Mouse (Mus musculus) thymus, adult 2 months (tissue): Measurements from ENCODE around the gene Gpr153. TPM values are rescaled to one million over a fixed set of nuclear protein-coding genes. Genes with fewer than 3 reads are reported as not detected.

Experiments
- DNase-seq: peaks from one replicate; pipeline ENCODE4 v3.0.0; 2021
- H3K27ac ChIP-seq: fragments of 200-500 bp; 2 replicates; pipeline ENCODE4 v1.5.1; 2012; ENCODE audit warnings: low read length, control low read depth; ENCODE audit not compliant: control insufficient read depth, insufficient read depth
- H3K27me3 ChIP-seq: fragments of 200-500 bp; 2 replicates; pipeline ENCODE4 v1.6.1; 2012; ENCODE audit warnings: mild to moderate bottlenecking, low read length, moderate library complexity, mixed read lengths; ENCODE audit not compliant: control insufficient read depth, insufficient read depth
- H3K36me3 ChIP-seq: fragments of 200-500 bp; 2 replicates; pipeline ENCODE4 v1.6.1; 2012; ENCODE audit warnings: mild to moderate bottlenecking, low read length, moderate library complexity; ENCODE audit not compliant: control insufficient read depth, insufficient read depth
- H3K4me1 ChIP-seq: fragments of 200-500 bp; replicated peaks from 2 replicates; pipeline ENCODE4 v1.6.1; 2012; ENCODE audit warnings: low read length; ENCODE audit not compliant: control insufficient read depth, insufficient read depth
- H3K4me3 ChIP-seq: fragments of 200-500 bp; 2 replicates; pipeline ENCODE4 v1.5.1; 2012; ENCODE audit warnings: mild to moderate bottlenecking, low read length, control low read depth, moderate library complexity; ENCODE audit not compliant: control insufficient read depth, insufficient read depth
- CTCF ChIP-seq: fragments of 200-500 bp; IDR thresholded peaks from 2 replicates; pipeline ENCODE4 v1.5.1; 2012; ENCODE audit warnings: mild to moderate bottlenecking, control low read depth, low read length, moderate library complexity, borderline replicate concordance; ENCODE audit not compliant: control insufficient read depth, poor library complexity, insufficient read depth; ENCODE audit errors: extremely low read depth
- POLR2A ChIP-seq: fragments of 200-500 bp; IDR thresholded peaks from 2 replicates; pipeline ENCODE4 v1.6.1; 2012; ENCODE audit warnings: mild to moderate bottlenecking, low read length, control low read depth, moderate library complexity; ENCODE audit not compliant: control insufficient read depth, poor library complexity, insufficient read depth; ENCODE audit errors: extremely low read depth
- WGBS: fragments of 180-500 bp; shearing (Covaris S2); methylation state at CpG from one replicate; pipeline ENCODE4 v1.1.7; 2018; 5-methylcytosine and 5-hydroxymethylcytosine counted together
- polyA plus RNA-seq: library from polyadenylated mRNA; depleted of rRNA; stranded (reverse); fragments of >200 nt; gene quantifications from 2 replicates; pipeline ENCODE4 v1.2.3, GENCODE M21; 2012; rRNA removed

The Gpr153 gene
- polyA plus RNA-seq, 1 experiment: 5.3 TPM

DNA sequence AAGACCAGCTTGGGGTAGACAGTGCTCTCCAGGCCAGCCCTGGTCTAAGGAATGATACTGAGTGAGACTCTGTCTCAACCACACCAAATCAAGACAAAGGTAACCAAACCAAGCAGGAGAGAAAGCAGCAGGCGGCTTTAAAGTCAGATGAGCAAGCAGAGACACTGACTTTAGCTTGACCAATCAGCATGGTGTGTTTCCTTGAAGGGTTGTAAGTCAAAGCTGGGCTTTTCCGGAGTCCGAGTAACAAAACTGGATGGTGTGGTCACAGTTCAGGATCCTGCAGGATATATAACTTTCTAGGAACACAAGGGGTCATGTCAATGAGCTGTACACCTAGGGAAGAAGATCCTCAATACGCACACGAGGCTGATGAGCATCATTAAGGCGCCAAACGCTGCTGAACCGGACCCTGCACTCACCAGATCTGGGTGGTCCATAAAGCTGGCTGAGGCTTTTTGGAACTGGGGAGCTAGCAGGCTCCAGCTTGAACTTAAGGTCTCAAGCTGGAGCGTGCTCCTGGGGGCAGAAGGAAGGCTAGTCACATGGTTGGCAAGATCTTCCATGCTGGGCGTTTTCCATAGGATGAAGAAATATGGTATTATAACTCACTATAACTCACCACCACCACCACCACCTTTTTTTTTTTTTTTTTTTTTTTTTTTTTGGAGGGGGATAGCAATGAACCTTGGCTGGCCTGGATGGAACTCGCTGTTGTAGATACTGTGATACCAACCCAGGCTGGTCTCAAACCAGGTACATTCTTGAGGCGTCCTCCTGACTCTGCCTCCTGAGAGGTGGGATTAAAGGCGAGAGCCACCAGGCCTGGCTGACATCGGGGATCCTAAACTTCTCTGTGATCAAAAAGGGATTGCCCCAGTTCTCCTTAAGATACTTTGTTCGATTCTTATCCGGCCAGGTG lies 50.9 kb downstream of the Gpr153 start:
- 55% methylated on average over 16 of the region's 16 CpGs for WGBS
- Histone ChIP-seq H3K27ac (no peak overlapping the region), H3K4me1 (peaks cover 19% of the 10 kb centered on the region)

DNA sequence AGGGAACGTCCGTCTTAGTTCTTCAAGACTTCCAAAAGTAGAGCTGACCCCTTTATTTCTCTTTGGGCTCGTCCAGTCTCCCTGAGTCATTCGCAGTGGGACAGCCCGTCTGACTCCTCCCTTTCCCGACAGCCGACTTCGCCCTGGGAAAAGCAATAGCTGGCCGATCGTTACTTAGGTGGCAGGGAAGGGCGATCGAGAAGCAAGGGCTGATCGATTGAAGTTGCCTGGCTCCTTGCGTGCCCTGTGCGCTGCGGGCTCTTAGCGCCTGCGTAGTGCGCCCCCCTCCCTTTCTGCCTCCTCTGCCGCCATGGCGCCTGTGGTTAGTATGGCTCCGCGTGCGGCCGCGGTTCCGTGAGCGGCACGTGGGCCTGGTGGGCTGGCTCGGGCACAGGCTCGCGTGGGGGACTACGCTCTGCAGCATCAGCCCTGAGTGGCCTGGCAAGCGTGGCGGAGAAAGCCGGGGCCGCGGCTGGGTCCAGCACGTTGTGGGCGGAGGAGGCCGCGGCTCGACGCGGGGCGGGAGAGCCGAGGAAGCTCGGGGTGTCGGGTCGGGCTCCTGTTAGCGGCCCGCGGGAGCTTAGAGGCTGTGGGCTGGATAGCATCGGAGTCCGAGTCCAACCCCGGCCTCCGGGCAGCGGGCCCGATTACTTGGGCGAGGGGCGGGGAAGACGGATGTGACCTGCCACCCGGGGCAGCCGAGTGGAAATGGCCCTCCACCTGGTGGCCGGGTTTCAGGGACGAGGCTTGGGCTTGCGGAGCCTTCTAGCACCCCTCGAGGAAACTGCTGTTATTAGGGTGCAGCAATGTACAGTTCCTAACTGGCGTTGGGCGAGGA lies 51.8 kb downstream of the Gpr153 start, which contains the start of gene Rpl22:
Gene Rpl22, plus strand, starts transcription at position 169 of the 838 bp plus-strand sequence.
- H3K4me1 ChIP-seq: peaks cover 19% of the 10 kb centered on the region
- TF ChIP-seq CTCF (0 out of 2 replicates have a peak, but pooled peaks have one; percentile 20), POLR2A (peak; percentile 64)
- H3K27me3 ChIP-seq: no peaks in the 10 kb centered on the region
- H3K27ac ChIP-seq: no peak within 1 kb of the TSS
- H3K4me3 ChIP-seq: peak within 1 kb of the TSS; percentile 70
- peaks cover 7% of the 10 kb centered on the region for H3K36me3 ChIP-seq
- peak; percentile 90 for DNase-seq
- WGBS: under 1% methylated on average over 70 of the region's 70 CpGs

More for the DNA sequence above, 50.9 kb downstream of the Gpr153 start:
- no peak for TF ChIP-seq POLR2A
- TF ChIP-seq CTCF: no peak
- H3K4me3 ChIP-seq: peak overlapping the region; percentile 70
- H3K27me3 ChIP-seq: no peaks in the 10 kb centered on the region
- no peaks in the 10 kb centered on the region; the same call in 1 of the 2 replicates for H3K36me3 ChIP-seq
- no peak for DNase-seq

DNA sequence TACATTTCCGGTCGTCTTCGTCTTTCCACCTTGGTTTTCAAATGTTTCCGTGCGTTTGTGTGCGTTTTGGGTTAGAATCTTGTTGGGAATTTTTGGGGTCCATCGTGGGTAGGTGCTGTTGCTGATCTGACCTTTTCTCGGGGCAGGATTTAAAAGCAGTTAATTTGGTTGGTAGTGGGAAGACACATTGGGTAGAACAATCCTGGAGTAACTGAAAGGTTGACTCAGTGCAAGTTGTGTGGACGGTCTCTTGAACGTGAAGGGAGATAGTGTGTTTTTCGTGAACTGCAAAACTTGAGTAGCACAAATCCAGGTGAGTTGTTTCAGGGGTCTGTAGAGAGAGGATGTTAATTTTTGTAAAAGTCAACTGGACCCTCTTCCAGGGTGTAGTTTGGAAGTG lies 52.5 kb downstream of the Gpr153 start:
- Histone ChIP-seq H3K27ac (no peak overlapping the region), H3K4me3 (peak overlapping the region; percentile 70), H3K4me1 (peaks cover 19% of the 10 kb centered on the region), H3K36me3 (peaks cover 15% of the 10 kb centered on the region), H3K27me3 (no peaks in the 10 kb centered on the region)
- DNase-seq: no peak
- 2% methylated on average over 11 of the region's 11 CpGs for WGBS
- no peak for TF ChIP-seq POLR2A
- TF ChIP-seq CTCF: no peak

DNA sequence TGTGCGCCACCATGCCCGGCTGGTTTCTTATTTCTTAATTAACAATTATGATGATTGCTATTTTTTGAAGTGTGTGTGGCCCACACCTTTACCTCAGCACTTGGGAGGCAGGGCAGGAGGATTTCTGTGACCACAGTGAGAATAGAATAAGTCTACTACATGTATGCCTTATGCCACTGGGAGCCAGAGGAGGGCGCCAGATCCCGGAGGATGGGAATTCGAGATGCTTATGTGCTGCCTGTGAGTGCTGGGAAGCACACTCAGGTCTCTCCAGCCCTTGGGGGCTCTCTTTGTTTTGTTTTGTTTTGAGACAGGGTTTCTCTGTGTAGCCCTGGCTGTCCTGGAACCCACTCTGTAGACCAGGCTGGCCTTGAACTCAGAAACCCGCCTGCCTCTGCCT lies 54.7 kb downstream of the Gpr153 start:
- TF ChIP-seq POLR2A (no peak), CTCF (peak; percentile 40; the same call in 1 of the 2 replicates)
- Histone ChIP-seq H3K4me1 (peaks cover 19% of the 10 kb centered on the region), H3K27ac (no peak overlapping the region), H3K36me3 (peaks cover 31% of the 10 kb centered on the region), H3K4me3 (no peak overlapping the region), H3K27me3 (no peaks in the 10 kb centered on the region)
- 80% methylated on average over 6 of the region's 6 CpGs for WGBS
- DNase-seq: peak; percentile 58

DNA sequence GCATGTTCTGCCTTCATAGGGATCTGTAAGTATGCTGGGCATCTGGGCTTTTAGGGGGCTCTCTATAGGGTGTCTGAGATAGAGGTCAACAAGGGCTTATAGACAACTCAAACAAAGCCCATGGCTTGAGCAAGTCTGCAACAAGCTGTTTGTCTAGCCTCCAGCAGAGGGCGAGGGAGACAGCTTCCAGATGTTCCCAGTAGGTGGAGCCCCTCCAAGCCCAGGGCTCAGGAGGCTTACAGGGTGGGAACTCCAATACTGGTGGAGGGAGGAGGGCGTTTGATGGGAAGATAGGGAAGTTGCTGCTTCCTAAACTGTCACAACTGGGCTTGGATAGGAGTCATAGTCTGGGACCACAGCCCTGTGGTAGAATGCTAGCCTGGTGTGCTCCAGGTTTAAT lies 58.9 kb downstream of the Gpr153 start:
- Histone ChIP-seq H3K4me3 (no peak overlapping the region), H3K4me1 (no peaks in the 10 kb centered on the region), H3K27me3 (no peaks in the 10 kb centered on the region), H3K36me3 (peaks cover 37% of the 10 kb centered on the region), H3K27ac (no peak overlapping the region)
- DNase-seq: peak; percentile 73
- TF ChIP-seq POLR2A: no peak
- TF ChIP-seq CTCF: peak; percentile 90
- 34% methylated on average over 2 of the region's 2 CpGs for WGBS

DNA sequence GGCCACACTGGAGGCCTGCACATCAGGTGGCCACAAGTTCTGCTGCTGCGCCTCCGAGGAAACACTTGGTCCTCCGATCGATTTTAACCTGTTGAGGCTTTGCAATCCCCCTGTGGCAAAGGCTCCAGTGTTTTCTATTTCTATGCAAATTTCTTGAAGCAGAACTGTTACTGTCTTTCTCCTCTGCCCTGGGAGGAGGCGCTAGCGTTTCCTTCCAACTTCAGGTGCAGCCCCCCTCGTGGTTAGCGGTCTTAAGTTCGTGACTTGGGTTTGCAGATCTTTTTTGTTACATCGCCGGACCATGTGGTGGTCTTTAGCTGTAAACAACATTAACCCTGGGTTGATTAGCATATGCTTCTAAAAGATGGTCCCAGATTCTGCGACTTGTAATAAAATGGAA lies 59.6 kb downstream of the Gpr153 start:
- DNase-seq: no peak
- H3K4me1 ChIP-seq: no peaks in the 10 kb centered on the region
- TF ChIP-seq CTCF (no peak), POLR2A (no peak)
- H3K27me3 ChIP-seq: no peaks in the 10 kb centered on the region; the same call in 1 of the 2 replicates
- no peak overlapping the region for H3K27ac ChIP-seq
- WGBS: 95% methylated on average over 12 of the region's 12 CpGs
- peaks cover 37% of the 10 kb centered on the region for H3K36me3 ChIP-seq
- H3K4me3 ChIP-seq: no peak overlapping the region

Other genes with a start within 250 kb of the Gpr153 start
- gene Zbtb48, start 246.6 kb upstream of the Gpr153 start, polyA plus RNA-seq: 27.4 and 31.2 TPM in 2 replicates
- 0.34 and 0.40 TPM in 2 replicates for gene Tas1r1, start 235.7 kb upstream of the Gpr153 start, polyA plus RNA-seq
- 40.5 and 48.6 TPM in 2 replicates for gene Nol9, start 234.9 kb upstream of the Gpr153 start, polyA plus RNA-seq
- 21.5 and 22.0 TPM in 2 replicates for gene Plekhg5, start 201.7 kb upstream of the Gpr153 start, polyA plus RNA-seq
- gene Tnfrsf25, start 158.3 kb upstream of the Gpr153 start, polyA plus RNA-seq: 19.9 and 20.6 TPM in 2 replicates
- gene Espn, start 121.9 kb upstream of the Gpr153 start, polyA plus RNA-seq: 5.7 and 6.5 TPM in 2 replicates
- 0.07 and 0.20 TPM in 2 replicates for gene Hes2, start 115.4 kb upstream of the Gpr153 start, polyA plus RNA-seq
- gene Acot7, start 96.1 kb upstream of the Gpr153 start, polyA plus RNA-seq: 56.6 and 80.8 TPM in 2 replicates
- gene Hes3, start 17.4 kb downstream of the Gpr153 start, polyA plus RNA-seq: 0.19 and 0.28 TPM in 2 replicates
- 42.6 and 48.1 TPM in 2 replicates for gene Icmt, start 23.0 kb downstream of the Gpr153 start, polyA plus RNA-seq
- 0.57 and 10.2 TPM in 2 replicates for gene Rnf207, start 44.8 kb downstream of the Gpr153 start, polyA plus RNA-seq
- gene Rpl22, start 51.5 kb downstream of the Gpr153 start, polyA plus RNA-seq: 43.8 and 60.3 TPM in 2 replicates
- 0.11 and 0.16 TPM in 2 replicates for gene Chd5, start 64.4 kb downstream of the Gpr153 start, polyA plus RNA-seq
- 3.6 and 4.6 TPM in 2 replicates for gene Nphp4, start 202.5 kb downstream of the Gpr153 start, polyA plus RNA-seq
- 67.3 and 82.6 TPM in 2 replicates for gene Kcnab2, start 203.6 kb downstream of the Gpr153 start, polyA plus RNA-seq